Mouse (Mus musculus) gonadal fat pad, adult 2 months (tissue): ENCODE measurements around the gene Zfp644. TPM values are rescaled to one million over a fixed set of nuclear protein-coding genes. Genes with fewer than 3 reads are reported as not detected.
"Not testable (repeated sequence)": the region's sequence is repeated elsewhere in the genome, so short reads cannot be mapped to it uniquely, and the experiment has no call there.

Source experiments
- DNase-seq: peaks from one replicate; pipeline ENCODE4 v3.0.0-alpha.2; 2012; ENCODE audit warnings: low read depth
- polyA plus RNA-seq: library from polyadenylated mRNA; depleted of rRNA; stranded (reverse); fragments of >200 nt; gene quantifications from 2 replicates; pipeline ENCODE4 v1.2.3, GENCODE M21; 2012; rRNA removed

The Zfp644 gene
- polyA plus RNA-seq: 12.4 and 13.4 TPM in 2 replicates

DNA sequence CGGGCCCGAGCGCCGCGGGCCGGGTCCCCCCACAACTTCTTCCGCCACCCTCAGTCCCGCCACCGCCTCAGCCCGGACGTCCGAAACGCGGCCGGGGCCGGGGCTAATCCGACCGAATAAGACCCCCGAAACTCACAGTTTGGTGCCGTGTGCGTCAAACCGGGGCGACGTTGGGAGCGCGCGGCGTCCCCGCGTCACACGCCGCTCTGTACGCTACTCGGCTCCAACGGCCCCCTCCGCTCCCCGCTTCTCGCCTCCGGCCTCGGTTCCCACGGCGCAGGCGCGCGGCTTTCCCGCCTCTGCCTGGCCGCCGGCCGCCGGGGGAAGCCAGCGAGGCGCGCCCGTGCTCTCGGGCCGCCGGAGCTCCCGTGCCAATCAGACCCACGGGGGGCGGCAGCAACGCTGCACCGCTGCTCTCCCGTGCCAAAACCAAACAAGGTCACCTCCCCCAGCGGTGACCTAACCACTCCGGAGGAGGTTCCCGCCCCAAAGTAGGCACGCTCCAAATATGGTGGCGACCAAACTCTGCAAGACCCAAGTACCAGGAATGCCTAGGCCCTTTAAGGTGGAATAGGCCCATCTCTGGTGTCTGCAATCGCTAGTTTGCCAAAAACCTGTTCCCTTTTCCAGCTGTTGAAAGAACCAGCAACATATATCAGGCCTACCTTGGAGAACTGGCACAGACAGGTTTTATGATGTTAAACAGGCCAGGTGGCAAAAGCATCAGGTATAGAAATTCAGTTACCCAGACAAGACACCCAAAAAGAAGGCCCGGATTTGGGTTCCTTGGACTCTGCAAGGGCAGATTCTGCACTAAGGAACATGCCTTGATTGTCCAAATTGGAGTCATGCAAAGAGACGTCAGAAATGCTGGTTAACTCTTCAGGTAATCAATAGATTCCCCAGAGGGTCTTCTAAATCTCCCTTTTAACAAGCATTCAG is at the start of gene Zfp644:
Gene Zfp644 (minus strand): TSS at position 892 of the 942 bp plus-strand sequence.
- DNase-seq: peak; percentile 42

DNA sequence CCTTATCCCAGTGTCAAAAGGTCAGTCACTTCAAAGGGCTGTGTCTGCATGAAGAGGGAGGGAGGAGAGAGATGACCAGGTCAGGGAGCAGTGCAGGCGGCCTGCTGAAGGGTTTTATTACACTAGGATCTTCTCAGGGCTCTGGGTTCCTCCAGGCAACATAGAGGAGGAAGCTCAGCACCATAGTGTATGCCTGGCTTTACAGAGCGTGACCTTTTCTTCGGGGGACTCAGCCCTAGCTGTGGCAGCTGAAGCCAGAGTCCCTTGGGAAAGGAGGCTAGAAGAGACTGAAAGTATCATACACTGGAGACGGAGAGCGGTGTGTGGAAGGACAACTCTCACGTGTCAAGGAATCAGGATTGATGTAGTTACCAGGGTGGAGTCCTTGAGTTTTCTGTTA is 42.6 kb upstream of the Zfp644 start:
- DNase-seq: no peak

- no peak for DNase-seq
These were observed 26.4 kb upstream of the Zfp644 start for GRCm38 (mm10) chr5:106723487-106723886.

GRCm38 (mm10) chr5:106722771-106723170 is 25.7 kb upstream of the Zfp644 start:
- no peak for DNase-seq

DNA sequence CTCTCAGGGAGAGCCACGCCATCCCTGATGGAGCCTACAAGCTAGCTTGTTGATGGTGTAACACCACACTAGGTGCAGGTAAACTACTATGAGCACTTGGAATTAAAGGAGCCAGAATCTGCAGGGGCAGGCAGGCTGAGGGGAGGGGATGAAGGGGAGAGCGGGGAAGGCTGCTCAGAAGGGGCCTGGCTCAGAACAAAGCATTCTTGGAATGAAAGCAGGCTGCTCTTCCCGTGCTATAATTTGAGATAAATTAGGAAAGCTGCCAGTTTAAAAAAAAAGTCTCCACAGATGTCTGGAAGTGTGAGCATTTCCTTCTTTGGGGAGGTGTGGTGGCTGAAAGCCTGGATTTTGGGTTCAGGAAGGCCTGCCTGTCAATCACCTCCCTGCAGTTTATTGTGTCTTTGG is 14.8 kb upstream of the Zfp644 start:
- DNase-seq: no peak

- DNase-seq: no peak
These were observed 14.2 kb upstream of the Zfp644 start for GRCm38 (mm10) chr5:106711220-106711726.

DNA sequence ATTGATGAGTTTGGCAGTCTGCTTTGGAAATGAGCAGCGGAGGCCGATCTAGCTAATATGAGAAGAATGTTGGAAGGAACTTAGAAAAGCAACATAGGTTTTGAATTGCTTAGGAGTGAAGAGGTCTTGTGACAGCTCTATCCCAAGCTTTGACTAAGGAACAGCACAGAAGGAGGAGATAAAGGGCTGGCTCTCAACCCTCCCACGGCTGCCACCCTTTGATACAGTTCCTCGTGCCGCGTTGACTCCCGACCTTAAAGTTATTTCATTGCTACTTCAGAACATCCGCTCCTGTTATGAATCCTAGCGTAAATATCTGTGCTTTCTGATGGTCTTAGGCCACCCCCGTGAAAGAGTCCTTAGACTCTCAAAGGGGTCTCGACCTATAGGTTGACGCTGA is 13.5 kb upstream of the Zfp644 start:
- no peak for DNase-seq

DNA sequence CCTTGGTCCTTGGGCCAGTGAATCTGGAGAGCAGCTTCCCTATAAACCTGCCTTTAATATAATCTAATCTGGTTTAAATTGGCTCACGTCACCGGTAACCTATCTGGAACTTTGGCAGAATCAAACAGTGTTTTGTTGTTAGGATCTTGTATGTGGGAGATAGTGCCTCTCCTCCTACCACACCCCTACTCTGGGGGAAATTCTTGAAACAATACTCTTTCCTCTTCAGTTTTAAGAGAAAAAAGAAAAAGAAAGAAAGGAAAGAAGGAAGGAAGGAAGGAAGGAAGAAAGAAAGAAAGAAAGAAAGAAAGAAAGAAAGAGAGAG is 13.0 kb upstream of the Zfp644 start:
- no peak for DNase-seq

DNA sequence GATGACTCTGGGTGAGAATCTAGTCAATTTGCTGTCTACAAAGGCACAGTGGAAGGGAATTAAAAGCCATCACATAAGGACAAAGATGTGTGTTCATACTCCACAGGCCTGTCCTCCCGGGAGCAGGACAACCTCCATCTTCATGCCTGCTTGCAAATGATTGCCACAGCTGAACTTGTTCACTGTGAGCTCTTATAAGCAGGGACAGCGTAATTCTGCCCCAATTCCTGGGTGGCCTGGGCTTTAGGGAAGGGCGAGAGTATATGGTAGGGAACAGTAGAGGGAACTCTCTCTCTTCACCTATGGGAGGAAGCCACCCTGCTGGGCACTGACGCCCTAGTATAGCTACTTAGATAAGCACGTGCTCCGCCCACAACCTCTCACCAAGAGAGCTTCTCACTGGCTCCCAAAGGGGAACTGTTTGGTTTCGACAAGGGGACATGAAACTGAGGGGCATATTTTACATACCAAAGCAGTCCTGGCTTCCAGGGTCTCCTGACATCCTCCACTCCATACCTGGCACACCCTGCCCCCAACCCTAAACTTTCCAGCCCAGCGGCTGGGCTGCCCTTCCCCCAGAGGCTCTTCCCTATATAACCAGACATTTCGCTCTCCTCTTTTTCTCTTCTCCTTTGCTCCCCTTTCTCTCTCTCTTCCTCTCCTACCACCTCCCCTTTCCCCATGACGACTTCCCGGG is 12.4 kb upstream of the Zfp644 start:
- no peak for DNase-seq

GRCm38 (mm10) chr5:106706363-106706762 is 9.3 kb upstream of the Zfp644 start:
- DNase-seq: no peak

DNA sequence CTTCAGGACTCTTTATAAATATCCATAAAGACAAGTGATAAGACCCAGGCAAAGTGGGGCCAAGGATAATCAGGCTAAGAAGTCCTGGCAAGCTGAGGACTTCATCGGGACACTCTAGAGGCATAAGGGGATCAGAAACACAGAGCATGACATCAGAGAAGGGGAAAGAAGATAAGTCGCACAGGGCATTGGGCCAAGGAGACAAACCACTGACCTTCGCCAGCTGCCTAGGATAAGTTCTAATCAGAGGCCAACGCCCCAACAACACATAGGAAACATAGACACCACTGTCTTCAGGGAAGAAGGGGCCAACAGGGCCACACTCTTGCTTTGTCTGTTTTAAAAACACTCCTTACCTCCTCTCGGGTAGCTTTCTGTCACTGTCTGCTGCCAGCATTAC is 8.1 kb upstream of the Zfp644 start:
- DNase-seq: no peak

DNA sequence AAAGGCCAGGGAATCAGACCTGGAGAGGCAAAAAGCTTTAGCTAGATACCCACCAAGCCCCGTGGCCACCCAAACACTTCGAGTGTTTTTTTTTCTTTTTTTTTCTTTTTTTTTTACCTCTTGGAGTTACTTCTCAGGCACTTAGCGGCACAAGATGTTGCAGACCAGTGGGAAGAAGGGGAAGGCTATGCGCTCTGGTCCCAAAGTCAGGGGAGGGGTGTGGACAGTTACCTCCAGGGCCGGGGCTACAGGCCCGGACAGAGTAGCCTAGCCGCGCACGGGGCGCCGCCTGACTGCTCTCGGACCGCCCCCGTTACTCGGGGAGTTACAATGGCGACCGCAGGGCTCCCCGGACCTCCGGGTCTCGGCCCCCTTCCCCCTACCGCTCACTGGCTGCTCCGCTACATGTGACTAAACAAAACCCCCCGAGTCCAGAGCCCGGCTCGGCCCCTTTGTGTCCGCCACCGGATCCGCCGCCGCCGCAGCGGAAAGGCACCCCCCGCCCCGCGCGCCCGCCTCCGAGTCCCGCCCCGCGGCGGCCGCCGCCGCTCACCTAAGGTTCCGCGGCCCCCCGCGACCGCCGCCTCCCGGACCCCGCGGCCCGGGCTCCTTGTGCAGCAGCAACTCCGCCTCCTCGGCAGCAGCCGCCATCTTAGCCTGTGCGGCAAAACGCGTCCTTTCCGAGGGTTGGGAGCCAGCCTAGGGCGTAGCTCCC is 1.2 kb downstream of the Zfp644 start:
- DNase-seq: no peak

DNA sequence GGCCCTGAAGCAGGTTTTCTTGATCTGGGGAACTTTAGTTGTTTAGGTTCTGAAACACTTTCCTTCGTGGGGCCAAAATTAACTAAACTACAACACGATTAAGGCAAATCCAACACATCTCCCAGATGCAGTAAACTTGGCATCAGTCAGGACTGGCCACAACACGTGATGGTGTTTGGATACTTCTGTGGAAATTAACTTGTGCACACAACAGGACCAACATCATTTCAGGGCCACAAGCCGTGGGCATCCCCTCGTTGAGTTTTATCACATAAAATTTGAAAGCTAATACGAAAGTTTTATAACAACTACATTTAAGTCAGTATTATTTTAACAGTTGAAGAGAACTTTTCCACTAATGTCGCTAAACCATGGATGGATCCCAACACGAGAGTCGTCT is 1.9 kb downstream of the Zfp644 start:
- DNase-seq: no peak

GRCm38 (mm10) chr5:106694683-106695082 is 2.4 kb downstream of the Zfp644 start:
- DNase-seq: no peak

- no peak for DNase-seq
These were observed 4.1 kb downstream of the Zfp644 start for GRCm38 (mm10) chr5:106693034-106693433.

DNA sequence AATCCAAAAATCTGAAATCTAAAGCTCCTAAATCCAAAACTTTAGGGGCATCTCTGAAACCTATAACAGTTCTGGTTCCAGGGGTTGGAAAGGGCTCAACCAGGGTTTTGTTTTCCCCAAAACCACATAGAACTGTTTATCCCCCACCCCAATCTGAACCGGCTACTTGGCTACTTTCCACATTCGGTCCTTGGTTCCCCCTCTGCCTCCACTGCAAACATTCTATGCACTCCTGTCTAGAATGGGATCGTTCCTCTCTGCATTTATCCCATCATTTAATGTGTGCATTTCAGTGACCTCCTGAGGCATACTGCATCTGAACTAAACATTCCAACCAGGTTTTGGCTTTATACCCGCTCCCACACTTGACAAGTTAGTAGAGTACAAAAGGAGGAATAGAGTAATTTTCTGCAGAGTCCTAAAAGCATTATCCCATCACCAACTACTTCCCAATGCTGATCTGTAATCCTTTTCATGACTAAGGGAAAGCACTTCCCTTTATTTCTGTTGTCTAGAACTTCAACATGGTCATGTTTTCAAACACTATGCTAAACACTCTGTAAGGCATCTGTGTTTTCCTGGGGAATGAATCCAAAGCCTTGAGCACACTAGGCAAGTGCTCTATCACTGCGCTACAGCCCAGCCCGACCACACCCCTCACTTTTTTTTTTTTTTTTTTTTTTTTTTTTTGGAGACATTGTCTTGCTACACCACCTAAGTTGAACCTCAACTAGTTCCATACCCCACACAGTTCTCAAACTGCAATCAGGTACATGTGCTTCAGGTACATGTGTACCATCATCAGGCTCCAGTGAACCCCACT is 16.2 kb downstream of the Zfp644 start:
- DNase-seq: no peak

- no peak for DNase-seq
These were observed 17.4 kb downstream of the Zfp644 start for GRCm38 (mm10) chr5:106679659-106680058.

DNA sequence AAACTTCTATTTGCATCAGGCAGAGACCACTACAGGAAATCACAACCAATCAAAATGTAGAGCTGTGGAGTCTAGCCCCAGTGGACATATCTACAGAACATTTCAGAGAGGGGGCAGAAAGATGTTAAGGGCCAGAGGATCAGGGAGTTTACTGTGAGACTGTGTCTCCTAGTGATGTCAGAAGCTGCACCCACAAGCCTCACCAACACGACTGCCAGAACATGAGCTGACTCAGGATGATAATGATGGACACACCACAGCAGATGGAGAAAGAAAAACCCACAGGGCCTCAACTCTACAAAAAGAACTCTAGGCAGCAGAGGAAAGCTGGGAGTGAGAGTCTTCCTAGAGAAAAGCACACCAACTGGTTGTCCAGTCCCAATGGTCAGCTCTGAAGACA is 18.3 kb downstream of the Zfp644 start:
- DNase-seq: not testable (repeated sequence)

GRCm38 (mm10) chr5:106676784-106677183 is 20.3 kb downstream of the Zfp644 start:
- no peak for DNase-seq

DNA sequence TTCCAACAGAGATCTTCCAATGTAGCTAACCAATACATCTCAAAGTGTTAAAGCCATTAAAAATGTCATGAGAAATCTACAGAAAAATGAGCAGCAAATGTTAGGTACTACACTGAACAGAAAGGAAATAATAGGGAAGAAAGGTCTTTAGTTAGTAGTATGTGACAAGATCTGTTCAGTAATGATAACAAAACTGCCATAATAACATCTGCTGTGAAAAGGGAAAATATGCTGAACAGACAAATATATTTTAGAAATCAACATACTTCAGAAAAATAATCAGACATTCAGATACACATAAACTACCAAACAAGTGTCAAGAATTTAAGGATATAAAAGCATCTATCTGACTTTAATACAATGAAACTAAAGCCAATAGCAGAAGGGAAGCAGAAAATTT is 24.5 kb downstream of the Zfp644 start:
- no peak for DNase-seq

- no peak for DNase-seq
These were observed 25.2 kb downstream of the Zfp644 start for GRCm38 (mm10) chr5:106671893-106672292.
